Mouse (Mus musculus) midbrain, embryonic 15.5 days (tissue): ENCODE measurements around the gene Phactr1. TPM values are rescaled to one million over a fixed set of nuclear protein-coding genes. Genes with fewer than 3 reads are reported as not detected.

ENCODE experiments used
- ATAC-seq: fragments of 200-750 bp; cut with Nextera tagmentation; replicated peaks from 2 replicates; pipeline ENCODE4 v1.8.0; 2017; ENCODE audit warnings: moderate TSS enrichment
- H3K27ac ChIP-seq: fragments of 300-500 bp; sonication (generic); 2 replicates; pipeline ENCODE4 v1.5.1; 2015; ENCODE audit warnings: mild to moderate bottlenecking, inconsistent platforms
- H3K27me3 ChIP-seq: fragments of 300-500 bp; sonication (generic); replicated peaks from 2 replicates; pipeline ENCODE4 v1.6.1; 2015; ENCODE audit warnings: inconsistent platforms
- H3K36me3 ChIP-seq: fragments of 300-500 bp; sonication (generic); replicated peaks from 2 replicates; pipeline ENCODE4 v1.6.1; 2015; ENCODE audit warnings: inconsistent platforms
- H3K4me1 ChIP-seq: fragments of 300-500 bp; sonication (generic); 2 replicates; pipeline ENCODE4 v1.6.1; 2015; ENCODE audit warnings: inconsistent platforms
- H3K4me2 ChIP-seq: fragments of 300-500 bp; sonication (generic); 2 replicates; pipeline ENCODE4 v1.6.1; 2015; ENCODE audit warnings: inconsistent platforms, mild to moderate bottlenecking, moderate library complexity
- H3K4me3 ChIP-seq: fragments of 300-500 bp; sonication (generic); 2 replicates; pipeline ENCODE4 v1.5.1; 2015; ENCODE audit warnings: mild to moderate bottlenecking, inconsistent platforms
- H3K9ac ChIP-seq: fragments of 300-500 bp; sonication (generic); 2 replicates; pipeline ENCODE4 v1.6.1; 2015; ENCODE audit warnings: mild to moderate bottlenecking, inconsistent platforms
- H3K9me3 ChIP-seq: fragments of 300-500 bp; sonication (generic); 2 replicates; pipeline ENCODE4 v1.6.1; 2016; ENCODE audit warnings: inconsistent platforms
- WGBS: fragments of 180-500 bp; shearing (Covaris S2); methylation state at CpG from one replicate; pipeline ENCODE4 v1.1.7; 2015; ENCODE audit warnings: mixed read lengths; 5-methylcytosine and 5-hydroxymethylcytosine counted together
- polyA plus RNA-seq: library from polyadenylated mRNA; unstranded; fragments of >200 nt; fragmentation: Nextera tagmentation; extraction: Ambion mirVana; gene quantifications from 2 replicates; pipeline ENCODE4 v1.2.1, GENCODE M21; 2015

Gene Phactr1
- polyA plus RNA-seq, 1 experiment from 2014 or later = 62.1 TPM

DNA sequence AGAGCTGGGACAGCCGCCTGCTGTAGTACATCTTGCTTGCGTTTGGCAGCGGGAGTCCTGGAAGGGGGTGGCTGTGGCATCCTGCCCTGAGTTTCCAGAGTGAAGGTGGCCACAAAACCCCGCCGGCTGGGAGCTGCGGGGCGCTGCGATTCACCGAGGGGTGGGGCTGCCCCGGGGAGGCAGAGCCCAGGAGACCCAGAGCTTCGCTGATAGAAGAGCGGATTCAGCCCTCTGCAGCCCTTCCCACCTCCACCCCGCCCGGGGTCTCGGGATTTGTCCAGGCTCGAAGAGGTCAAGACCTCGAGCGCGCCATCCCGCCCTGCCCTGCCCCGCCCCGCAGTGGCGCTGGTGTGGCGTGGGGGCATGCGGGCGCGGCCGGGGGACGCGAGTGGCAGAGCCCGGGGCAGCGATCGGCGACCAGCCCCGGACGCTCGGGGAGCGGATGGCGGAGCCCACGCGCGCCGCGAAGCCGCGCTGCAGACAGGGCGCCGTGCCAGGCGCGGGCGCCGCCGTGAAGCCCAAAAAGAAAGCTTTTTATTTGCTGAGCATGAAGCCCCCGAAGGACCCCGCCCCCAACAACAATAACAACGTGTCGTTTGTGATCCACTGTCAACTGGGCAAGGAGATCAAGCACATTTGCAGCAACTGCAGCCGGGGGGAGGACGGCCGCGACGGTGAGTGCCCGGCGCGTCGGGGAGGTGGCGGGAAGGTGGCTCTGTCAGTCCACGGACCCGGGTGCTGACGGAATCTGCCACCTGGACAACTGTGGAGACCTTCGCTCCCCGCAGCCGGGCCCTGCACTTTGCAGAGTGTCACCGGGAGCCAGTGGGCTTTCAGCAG is 236.0 kb downstream of the Phactr1 start:
- Histone ChIP-seq H3K9ac (peak overlapping the region; percentile 67), H3K4me2 (peak overlapping the region; percentile 98), H3K27me3 (no peaks in the 10 kb centered on the region), H3K9me3 (no peaks in the 10 kb centered on the region), H3K27ac (0 out of 2 replicates have a peak overlapping the region, but pooled peaks have one; percentile 22), H3K4me3 (peak overlapping the region; percentile 63), H3K36me3 (no peaks in the 10 kb centered on the region), H3K4me1 (peaks cover 23% of the 10 kb centered on the region)
- ATAC-seq = peak; percentile 62
- WGBS = under 1% methylated on average over 74 of the region's 74 CpGs

DNA sequence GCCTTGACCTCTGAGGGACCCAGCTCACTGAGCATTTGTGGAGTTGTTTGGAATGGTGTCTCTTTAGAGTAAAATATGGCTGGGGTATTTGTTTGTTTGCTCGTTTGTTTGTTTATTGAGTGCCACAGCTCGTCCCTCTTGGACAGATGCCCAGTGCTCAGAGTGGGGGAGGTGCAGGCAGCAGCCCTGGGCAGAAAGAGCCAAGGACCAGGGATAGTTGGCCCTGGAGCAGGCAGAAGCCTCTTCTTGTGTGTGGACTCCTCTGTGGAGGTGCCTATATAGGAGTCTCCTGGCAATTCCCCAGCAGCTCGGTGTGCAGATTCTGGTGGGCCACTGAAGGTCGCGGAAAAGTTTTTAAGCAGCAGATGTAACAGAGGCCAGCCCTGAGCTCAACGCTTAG is 236.8 kb downstream of the Phactr1 start:
- H3K27me3 ChIP-seq = no peaks in the 10 kb centered on the region
- H3K4me1 ChIP-seq = peaks cover 23% of the 10 kb centered on the region
- ATAC-seq = no peak; the same call in none of the 2 replicates
- peak overlapping the region; percentile 98 for H3K4me2 ChIP-seq
- no peaks in the 10 kb centered on the region for H3K9me3 ChIP-seq
- WGBS = 33% methylated on average over 6 of the region's 6 CpGs
- H3K9ac ChIP-seq = 0 out of 2 replicates have a peak overlapping the region, but pooled peaks have one; percentile 67
- H3K27ac ChIP-seq = no peak overlapping the region
- H3K36me3 ChIP-seq = no peaks in the 10 kb centered on the region
- H3K4me3 ChIP-seq = peak overlapping the region; percentile 63; the same call in 1 of the 2 replicates

DNA sequence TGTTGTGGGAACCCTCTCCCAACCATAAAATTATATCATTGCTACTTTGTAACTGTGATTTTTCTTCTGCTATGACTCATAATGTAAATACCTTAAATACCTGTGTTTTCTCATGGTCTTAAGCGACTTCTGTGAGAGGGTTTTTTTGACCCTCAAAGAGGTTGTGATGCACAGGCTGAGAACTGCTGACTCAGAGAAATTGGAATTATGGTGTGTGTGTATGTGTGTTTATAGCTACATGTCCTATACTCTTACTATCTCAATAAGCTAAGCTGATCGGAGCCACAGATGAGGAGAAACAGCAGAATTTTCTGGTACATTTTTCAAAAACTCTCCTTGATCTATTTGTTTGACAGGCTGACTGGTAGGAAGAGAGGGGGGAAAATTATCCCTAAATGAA is 239.6 kb downstream of the Phactr1 start:
- H3K27me3 ChIP-seq = no peaks in the 10 kb centered on the region
- no peak overlapping the region for H3K9ac ChIP-seq
- H3K27ac ChIP-seq = no peak overlapping the region
- H3K36me3 ChIP-seq = no peaks in the 10 kb centered on the region
- H3K9me3 ChIP-seq = no peaks in the 10 kb centered on the region
- no peak overlapping the region for H3K4me3 ChIP-seq
- H3K4me1 ChIP-seq = peaks cover 23% of the 10 kb centered on the region
- H3K4me2 ChIP-seq = no peak overlapping the region
- 95% methylated on average over 2 of the region's 2 CpGs for WGBS
- ATAC-seq = no peak

DNA sequence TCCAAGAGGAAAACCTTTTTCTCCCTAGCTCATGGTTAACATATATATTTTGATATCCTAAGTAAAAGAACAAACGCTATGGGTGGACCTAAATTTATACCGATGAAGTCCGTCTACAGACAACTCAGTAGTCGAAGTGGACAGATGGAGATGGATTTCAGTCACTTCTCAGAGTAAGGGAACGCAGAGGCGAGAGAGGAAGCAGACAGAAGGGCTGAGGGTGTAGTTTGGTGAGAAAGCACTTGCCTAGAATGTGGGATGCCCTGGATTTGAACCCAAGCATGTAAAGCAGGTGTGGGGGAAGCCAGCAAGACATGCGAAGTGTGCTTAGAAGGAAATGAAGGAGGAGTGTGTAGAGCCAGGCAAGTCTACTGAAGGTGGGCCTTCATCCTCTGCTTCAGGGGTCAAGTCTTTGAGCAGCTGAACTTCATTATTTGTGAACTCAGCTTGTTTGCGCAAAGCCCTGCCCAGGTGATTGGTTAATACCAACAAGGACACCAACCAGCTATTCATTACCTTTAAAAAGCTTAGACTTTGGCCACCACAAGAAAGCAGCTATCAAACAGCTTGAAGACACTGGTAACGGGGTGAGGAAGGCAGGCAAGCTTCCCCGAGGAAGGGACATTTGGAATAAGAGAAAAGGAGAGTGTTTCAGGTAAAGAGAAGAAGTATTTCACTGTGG is 241.5 kb downstream of the Phactr1 start:
- 95% methylated on average over 10 of the region's 10 CpGs for WGBS
- Histone ChIP-seq H3K4me1 (peaks cover 12% of the 10 kb centered on the region), H3K27ac (no peak overlapping the region), H3K27me3 (no peaks in the 10 kb centered on the region), H3K4me3 (no peak overlapping the region), H3K9ac (no peak overlapping the region), H3K36me3 (no peaks in the 10 kb centered on the region), H3K4me2 (no peak overlapping the region), H3K9me3 (no peaks in the 10 kb centered on the region)
- ATAC-seq = no peak

DNA sequence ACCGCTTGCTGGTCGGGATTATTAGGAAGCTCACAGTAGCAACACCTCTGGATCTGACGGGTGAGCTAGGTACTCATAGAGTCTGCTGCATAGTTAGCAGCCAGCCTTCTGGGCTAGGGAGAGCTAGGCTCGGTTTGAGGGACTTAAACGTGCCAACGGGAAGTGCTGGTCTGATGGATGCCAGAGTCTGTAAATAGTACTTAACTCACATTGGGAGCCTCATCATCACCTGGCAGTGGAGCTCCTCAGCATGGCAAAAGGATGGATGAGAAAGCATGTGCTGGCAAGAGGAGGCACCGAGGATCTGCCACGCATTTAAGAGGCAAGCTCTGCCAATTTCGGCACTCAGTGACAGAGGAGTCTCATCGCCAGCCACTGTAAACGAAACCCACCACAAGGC is 247.4 kb downstream of the Phactr1 start:
- H3K27me3 ChIP-seq = no peaks in the 10 kb centered on the region
- no peak overlapping the region for H3K27ac ChIP-seq
- H3K4me3 ChIP-seq = no peak overlapping the region
- H3K9me3 ChIP-seq = 0 out of 2 replicates have a peak, but pooled peaks cover 2% of the 10 kb centered on the region
- no peak for ATAC-seq
- no peaks in the 10 kb centered on the region; the same call in 1 of the 2 replicates for H3K36me3 ChIP-seq
- H3K9ac ChIP-seq = no peak overlapping the region
- 96% methylated on average over 11 of the region's 11 CpGs for WGBS
- H3K4me2 ChIP-seq = no peak overlapping the region
- H3K4me1 ChIP-seq = no peaks in the 10 kb centered on the region

DNA sequence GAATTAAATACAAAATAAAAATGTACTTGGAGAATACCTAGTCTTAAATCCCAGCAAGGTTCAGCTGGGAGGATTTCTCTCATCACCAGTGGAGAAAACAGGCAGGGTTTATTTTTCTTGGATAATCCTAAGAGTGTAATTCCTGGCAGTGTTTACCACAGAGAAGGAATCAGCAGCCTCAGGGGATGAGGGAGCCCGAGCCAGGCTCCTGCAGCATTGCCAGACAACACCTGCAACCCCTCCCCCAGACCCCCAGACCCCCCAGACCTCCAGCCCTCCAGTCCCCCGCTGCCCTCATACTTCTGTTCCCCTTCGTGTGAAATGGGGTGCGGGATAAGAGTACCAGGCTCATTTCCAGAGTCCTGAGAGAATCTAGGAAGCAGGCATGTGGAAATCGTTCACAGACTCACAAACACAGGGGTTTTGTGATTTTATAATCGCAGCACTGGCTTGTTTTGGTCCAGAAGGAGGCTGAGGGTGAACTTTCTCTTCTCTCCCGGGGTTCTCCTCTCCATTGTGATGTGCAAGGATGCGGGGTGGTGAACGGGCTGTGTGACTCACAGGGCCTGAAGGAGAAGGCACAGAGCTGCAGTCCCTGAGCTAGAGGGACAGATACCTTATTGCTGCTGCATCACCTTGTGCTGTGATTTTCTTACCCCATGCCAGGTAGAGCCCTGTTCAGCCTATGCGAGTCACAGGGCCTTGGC is 249.3 kb downstream of the Phactr1 start:
- Histone ChIP-seq H3K36me3 (no peaks in the 10 kb centered on the region; the same call in 1 of the 2 replicates), H3K27me3 (no peaks in the 10 kb centered on the region), H3K4me1 (no peaks in the 10 kb centered on the region), H3K27ac (0 out of 2 replicates have a peak overlapping the region, but pooled peaks have one; percentile 23), H3K9me3 (0 out of 2 replicates have a peak, but pooled peaks cover 2% of the 10 kb centered on the region), H3K9ac (no peak overlapping the region), H3K4me2 (no peak overlapping the region), H3K4me3 (no peak overlapping the region)
- whole genome bisulfite sequencing = 45% methylated on average over 10 of the region's 10 CpGs
- ATAC-seq = no peak

DNA sequence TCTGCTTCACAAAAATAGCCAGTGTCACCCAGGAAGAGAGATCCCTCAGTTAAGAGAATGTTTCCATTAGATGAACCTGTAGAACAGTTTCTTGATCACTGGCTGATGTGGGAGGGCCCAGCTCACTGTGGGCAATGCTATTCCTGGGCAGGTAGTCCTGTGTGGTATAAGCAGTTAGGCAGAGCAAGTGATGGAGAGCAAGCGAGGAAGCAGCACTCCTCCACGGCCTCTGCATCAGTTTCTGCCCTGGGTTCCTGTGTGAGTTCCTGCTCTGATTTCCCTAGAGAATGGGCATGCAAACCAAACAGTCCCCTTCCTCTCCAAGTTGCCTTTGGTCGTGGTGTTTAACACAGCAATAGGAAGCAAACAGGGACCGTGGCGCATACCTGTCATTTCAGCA is 251.6 kb downstream of the Phactr1 start:
- H3K9me3 ChIP-seq = 0 out of 2 replicates have a peak, but pooled peaks cover 1% of the 10 kb centered on the region
- H3K4me2 ChIP-seq = no peak overlapping the region
- no peak overlapping the region for H3K9ac ChIP-seq
- no peak overlapping the region for H3K27ac ChIP-seq
- 96% methylated on average over 5 of the region's 5 CpGs for WGBS
- no peak for ATAC-seq
- H3K4me1 ChIP-seq = 0 out of 2 replicates have a peak, but pooled peaks cover 2% of the 10 kb centered on the region
- no peak overlapping the region for H3K4me3 ChIP-seq
- no peaks in the 10 kb centered on the region; the same call in 1 of the 2 replicates for H3K36me3 ChIP-seq
- no peaks in the 10 kb centered on the region for H3K27me3 ChIP-seq

DNA sequence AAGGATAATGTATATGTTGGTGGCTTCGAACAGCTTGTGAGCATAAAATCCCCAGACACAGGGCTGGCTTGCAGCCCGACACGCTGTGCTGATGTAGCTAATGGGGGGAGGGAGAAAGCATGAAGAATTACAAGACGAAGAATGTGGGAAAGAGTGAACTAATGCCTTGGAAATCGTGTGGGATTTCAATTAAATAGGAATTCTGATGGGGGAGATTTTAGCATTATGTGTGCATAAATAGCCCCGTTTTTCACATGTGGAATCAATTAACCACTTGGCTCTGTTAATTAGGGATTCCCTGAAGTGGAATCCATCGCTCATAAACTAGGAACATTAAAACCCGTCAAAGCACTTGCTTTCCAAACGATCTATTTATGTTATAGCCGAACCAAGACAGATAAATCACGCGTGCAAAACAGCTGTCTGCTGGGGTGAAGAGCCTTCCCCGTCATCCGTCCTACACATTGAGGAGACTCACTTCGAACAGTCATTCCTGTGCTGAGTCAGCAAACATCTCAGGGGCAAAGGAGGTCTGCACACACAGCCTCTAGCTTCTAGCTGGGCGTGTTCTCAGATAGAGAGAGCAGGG is 254.2 kb downstream of the Phactr1 start:
- no peaks in the 10 kb centered on the region for H3K36me3 ChIP-seq
- H3K4me2 ChIP-seq = no peak overlapping the region
- H3K27me3 ChIP-seq = no peaks in the 10 kb centered on the region
- no peaks in the 10 kb centered on the region for H3K9me3 ChIP-seq
- no peak overlapping the region for H3K27ac ChIP-seq
- H3K9ac ChIP-seq = no peak overlapping the region
- 55% methylated on average over 16 of the region's 16 CpGs for WGBS
- H3K4me1 ChIP-seq = 0 out of 2 replicates have a peak, but pooled peaks cover 2% of the 10 kb centered on the region
- ATAC-seq = no peak; the same call in 1 of the 2 replicates
- H3K4me3 ChIP-seq = no peak overlapping the region

DNA sequence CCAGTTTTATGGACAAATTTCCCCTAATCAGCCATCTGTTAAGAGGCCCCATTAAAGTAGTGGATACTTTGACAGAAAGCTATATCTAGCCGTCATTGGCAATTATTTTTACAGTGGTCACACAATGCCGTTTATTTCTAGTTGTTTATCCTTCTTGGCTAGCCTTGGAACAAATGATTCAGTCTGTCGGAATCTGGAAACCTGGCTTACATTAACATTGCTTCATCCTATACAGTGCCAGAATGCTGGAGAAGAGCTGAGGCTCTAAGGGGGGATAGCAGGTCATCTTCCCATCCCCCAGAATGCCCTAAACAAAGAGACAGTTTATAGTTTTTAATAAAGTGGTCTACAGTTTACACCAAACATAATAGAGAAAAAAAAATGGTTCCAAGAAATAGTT is 257.4 kb downstream of the Phactr1 start:
- Histone ChIP-seq H3K4me2 (no peak overlapping the region), H3K4me3 (no peak overlapping the region), H3K9me3 (no peaks in the 10 kb centered on the region), H3K27me3 (no peaks in the 10 kb centered on the region), H3K4me1 (0 out of 2 replicates have a peak, but pooled peaks cover 2% of the 10 kb centered on the region), H3K9ac (no peak overlapping the region), H3K36me3 (no peaks in the 10 kb centered on the region), H3K27ac (no peak overlapping the region)
- ATAC-seq = no peak
- 90% methylated on average over 3 of the region's 3 CpGs for WGBS

DNA sequence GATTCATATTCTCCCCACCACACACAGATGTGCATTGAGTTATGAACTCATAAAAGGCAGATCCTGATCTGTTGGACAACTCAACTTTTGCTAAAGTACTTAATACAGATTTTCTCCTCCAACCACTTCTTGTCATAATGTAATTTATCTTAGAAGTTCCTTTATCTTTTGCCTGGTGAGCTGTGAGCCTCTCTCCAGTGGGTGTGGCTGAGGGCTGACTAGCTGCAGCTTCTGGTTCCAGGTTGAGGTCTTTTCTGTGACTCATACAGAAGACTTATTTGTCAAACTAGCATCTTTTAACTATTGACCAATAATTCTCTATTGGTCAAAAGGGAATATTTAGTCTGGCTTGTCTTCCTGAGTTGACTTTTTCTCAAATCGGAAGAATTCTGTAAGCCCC is 257.9 kb downstream of the Phactr1 start:
- 93% methylated on average over 1 of the region's 1 CpGs for WGBS
- no peak for ATAC-seq
- 0 out of 2 replicates have a peak, but pooled peaks cover 2% of the 10 kb centered on the region for H3K4me1 ChIP-seq
- H3K27ac ChIP-seq = no peak overlapping the region
- H3K4me3 ChIP-seq = no peak overlapping the region
- H3K9ac ChIP-seq = no peak overlapping the region
- no peaks in the 10 kb centered on the region for H3K9me3 ChIP-seq
- no peaks in the 10 kb centered on the region for H3K36me3 ChIP-seq
- H3K4me2 ChIP-seq = no peak overlapping the region
- H3K27me3 ChIP-seq = no peaks in the 10 kb centered on the region

DNA sequence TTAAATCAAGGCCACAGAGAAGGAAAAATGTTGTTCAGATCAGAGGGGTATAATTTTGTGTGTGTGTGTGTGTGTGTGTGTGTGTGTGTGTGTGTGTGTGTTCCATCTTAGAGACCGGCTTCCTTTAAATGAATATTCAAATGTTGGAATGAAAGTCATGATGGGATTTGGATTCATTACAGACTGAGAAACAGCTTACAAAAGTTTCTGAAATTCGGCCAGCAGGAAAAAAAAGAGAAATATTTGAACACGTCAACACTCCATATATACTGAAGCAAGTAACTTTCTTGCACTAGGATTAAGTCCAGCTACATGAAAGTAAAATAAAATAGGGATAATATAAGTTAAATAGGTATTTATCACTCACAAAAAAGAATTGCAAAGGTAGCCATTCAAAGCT is 259.8 kb downstream of the Phactr1 start:
- no peak overlapping the region for H3K4me2 ChIP-seq
- no peak overlapping the region for H3K27ac ChIP-seq
- no peaks in the 10 kb centered on the region for H3K4me1 ChIP-seq
- ATAC-seq = no peak
- H3K9ac ChIP-seq = no peak overlapping the region
- 93% methylated on average over 3 of the region's 3 CpGs for WGBS
- H3K9me3 ChIP-seq = no peaks in the 10 kb centered on the region
- no peaks in the 10 kb centered on the region for H3K36me3 ChIP-seq
- H3K4me3 ChIP-seq = no peak overlapping the region
- H3K27me3 ChIP-seq = no peaks in the 10 kb centered on the region
